1 mouse cellular context compared by ENCODE assay signal in the genomic region with DNA sequence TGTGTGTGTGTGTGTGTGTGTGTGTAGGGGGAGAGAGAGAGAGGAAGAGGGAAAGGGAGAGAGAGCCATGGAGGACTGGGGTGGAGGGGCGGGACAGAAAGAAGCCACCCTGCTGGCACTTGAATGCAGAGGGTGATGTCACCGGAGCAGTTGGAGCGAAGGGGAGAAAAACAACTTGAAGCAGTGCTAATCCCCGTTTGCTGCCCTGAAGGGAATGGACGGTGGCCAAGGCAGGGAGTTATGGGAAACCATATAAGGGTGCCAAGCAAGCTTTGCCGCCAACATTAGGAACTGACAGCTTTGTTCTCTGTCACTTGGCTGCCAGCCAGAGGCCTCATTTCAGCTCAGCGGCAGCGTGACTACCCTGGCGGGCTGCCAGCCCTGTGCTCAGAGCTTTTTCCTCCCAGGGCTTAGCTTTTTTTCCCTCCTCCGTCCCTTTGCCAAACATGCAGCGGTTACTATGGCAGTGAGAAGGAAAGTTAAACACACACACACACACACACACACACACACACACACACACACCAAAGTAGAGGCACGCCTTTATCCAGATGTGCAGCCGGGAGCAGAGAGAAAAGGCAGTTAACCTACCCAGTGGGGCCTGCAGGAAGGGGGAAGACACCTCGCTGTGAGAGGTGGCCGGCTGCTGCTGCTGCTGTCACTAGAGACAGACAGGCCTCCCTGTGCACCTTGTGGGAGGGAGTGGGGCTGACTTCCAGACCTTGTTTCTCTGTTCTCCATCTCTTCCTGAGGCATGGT.
TF ChIP-seq lines count a peak whose summit lies in the region.

No protein-coding gene starts in this region.

TF ChIP-seq in CH12.LX, 34 proteins besides CTCF, POLR2A, EP300 and RAD21 (continued from another document):
- TF ChIP-seq NELFE (IDR thresholded peaks at IDR 0.05; ENCODE audit: low read depth, low read length) (no peak), ELF1 (IDR thresholded peaks at IDR 0.05; ENCODE audit: low read depth, low read length) (no peak), ZNF384 (IDR thresholded peaks at IDR 0.05; ENCODE audit: low read depth, low read length) (0 out of 2 replicates have a peak, but pooled peaks have one; percentile 34), IRF4 (IDR thresholded peaks at IDR 0.05; ENCODE audit: low read depth, low read length) (0 out of 2 replicates have a peak, but pooled peaks have one; percentile 9), ETS1 (conservative IDR thresholded peaks at IDR 0.05; ENCODE audit: low read depth, low read length) (no peak), USF2 (conservative IDR thresholded peaks at IDR 0.05; ENCODE audit: low read depth, low read length) (no peak), TCF12 (IDR thresholded peaks at IDR 0.05; ENCODE audit: low read depth, low read length) (no peak), JUND (conservative IDR thresholded peaks at IDR 0.05; ENCODE audit: low read depth, low read length) (no peak), BHLHE40 (IDR thresholded peaks at IDR 0.05; ENCODE audit: low read depth, low read length) (peak; percentile 41; the same call in 1 of the 2 replicates), MYC (IDR thresholded peaks at IDR 0.05; ENCODE audit: low read depth, low read length) (no peak), TBP (conservative IDR thresholded peaks at IDR 0.05; ENCODE audit: low read depth, low read length) (no peak), MAX (IDR thresholded peaks at IDR 0.05; ENCODE audit: low read length) (peak; percentile 53; the same call in 1 of the 2 replicates), HCFC1 (IDR thresholded peaks at IDR 0.05; ENCODE audit: low read depth, low read length) (0 out of 2 replicates have a peak, but pooled peaks have one; percentile 21), MAFK (IDR thresholded peaks at IDR 0.05; ENCODE audit: insufficient replicate concordance, low read length) (no peak), NRF1 (IDR thresholded peaks at IDR 0.05; ENCODE audit: low read depth, low read length) (no peak), KAT2A (IDR thresholded peaks at IDR 0.05; ENCODE audit: insufficient replicate concordance, low read length) (no peak), CHD2 (IDR thresholded peaks at IDR 0.05; ENCODE audit: low read length) (no peak), JUN (IDR thresholded peaks at IDR 0.05; ENCODE audit: insufficient read depth, low read depth, low read length) (no peak), E2F4 (IDR thresholded peaks at IDR 0.05; ENCODE audit: insufficient replicate concordance, low read depth, low read length) (no peak), PAX5 (IDR thresholded peaks at IDR 0.05; ENCODE audit: low read length) (no peak), MXI1 (IDR thresholded peaks at IDR 0.05; ENCODE audit: low read depth, low read length) (no peak), USF1 (IDR thresholded peaks at IDR 0.05; ENCODE audit: low read depth, low read length) (no peak)
